Mouse (Mus musculus): ENCODE measurements around the gene Sco2. TPM values are rescaled to one million over a fixed set of nuclear protein-coding genes. Genes with fewer than 3 reads are reported as not detected.
A peak's percentile ranks its signal among the peaks of the same experiment; 100 is the strongest.

The Sco2 gene
- polyA plus RNA-seq, 1 experiment from 2014 or later = 4.9 TPM

DNA sequence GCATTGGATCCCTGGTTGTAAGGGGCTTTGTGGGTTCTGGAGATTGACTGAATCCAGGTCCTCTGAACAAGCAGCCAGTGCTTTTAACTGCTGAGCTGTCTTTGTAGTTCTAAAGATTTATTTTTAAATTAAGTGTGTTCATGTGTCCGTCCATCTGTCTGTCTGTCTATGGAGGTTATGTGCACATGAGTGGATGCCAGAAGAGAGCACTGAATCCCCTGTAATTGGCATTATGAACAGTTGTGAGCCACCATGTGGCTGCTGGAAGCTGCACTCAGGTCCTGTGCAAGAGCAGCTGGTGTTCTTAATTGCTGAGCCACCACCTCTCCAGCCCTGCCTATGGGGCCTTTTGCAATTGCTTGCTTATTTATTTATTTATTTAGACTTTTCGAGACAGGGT is 24.5 kb upstream of the Sco2 start:
- Histone ChIP-seq H3K4me1 (ENCODE audit: control insufficient read depth, insufficient read depth, low read length) (no peaks in the 10 kb centered on the region), H3K9ac (ENCODE audit: low read length) (no peak overlapping the region), H3K4me2 (ENCODE audit: low read depth, severe bottlenecking) (no peak overlapping the region), H3K36me3 (ENCODE audit: control insufficient read depth, insufficient read depth, low read length) (no peaks in the 10 kb centered on the region), H3K9me3 (ENCODE audit: control insufficient read depth, low read length) (no peaks in the 10 kb centered on the region), H3K4me3 (ENCODE audit: low read depth, low read length) (no peak overlapping the region), H3K27ac (replicated peaks; ENCODE audit: low read depth, low read length) (no peak overlapping the region), H3K27me3 (ENCODE audit: control insufficient read depth, insufficient read depth, low read length) (no peaks in the 10 kb centered on the region)
- WGBS = 85% methylated on average over 2 of the region's 2 CpGs
- DNase-seq (ENCODE audit: low spot score) (no peak), ATAC-seq (ENCODE audit: insufficient number of reproducible peaks, low FRiP score, low TSS enrichment, low read depth) (no peak)

DNA sequence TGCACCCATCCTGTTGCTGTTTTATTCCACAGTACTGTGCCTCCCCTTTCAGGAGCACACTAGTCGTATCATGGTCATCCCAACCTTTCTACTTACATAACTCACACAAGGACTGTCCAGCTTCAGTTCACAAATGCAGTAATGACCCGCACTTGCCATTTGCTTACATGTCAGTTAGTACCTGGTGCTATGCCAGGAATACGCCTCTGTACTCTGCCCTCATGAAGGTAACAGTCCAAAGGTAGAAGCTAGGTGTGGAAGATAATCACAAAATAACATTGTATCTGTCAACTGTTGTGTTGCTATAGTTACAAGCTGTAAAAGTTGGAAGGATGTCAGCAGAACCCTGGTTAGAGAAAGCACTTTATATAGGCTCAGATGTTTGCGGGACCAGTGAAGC is 23.2 kb upstream of the Sco2 start:
- 87% methylated on average over 4 of the region's 4 CpGs for WGBS
- DNase-seq (ENCODE audit: low spot score) (no peak), ATAC-seq (ENCODE audit: insufficient number of reproducible peaks, low FRiP score, low TSS enrichment, low read depth) (no peak)
- Histone ChIP-seq H3K4me2 (ENCODE audit: low read depth, severe bottlenecking) (no peak overlapping the region), H3K27me3 (ENCODE audit: control insufficient read depth, insufficient read depth, low read length) (no peaks in the 10 kb centered on the region), H3K4me1 (ENCODE audit: control insufficient read depth, insufficient read depth, low read length) (no peaks in the 10 kb centered on the region), H3K36me3 (ENCODE audit: control insufficient read depth, insufficient read depth, low read length) (no peaks in the 10 kb centered on the region), H3K4me3 (ENCODE audit: low read depth, low read length) (no peak overlapping the region), H3K9ac (ENCODE audit: low read length) (no peak overlapping the region), H3K27ac (replicated peaks; ENCODE audit: low read depth, low read length) (no peak overlapping the region), H3K9me3 (ENCODE audit: control insufficient read depth, low read length) (no peaks in the 10 kb centered on the region)

DNA sequence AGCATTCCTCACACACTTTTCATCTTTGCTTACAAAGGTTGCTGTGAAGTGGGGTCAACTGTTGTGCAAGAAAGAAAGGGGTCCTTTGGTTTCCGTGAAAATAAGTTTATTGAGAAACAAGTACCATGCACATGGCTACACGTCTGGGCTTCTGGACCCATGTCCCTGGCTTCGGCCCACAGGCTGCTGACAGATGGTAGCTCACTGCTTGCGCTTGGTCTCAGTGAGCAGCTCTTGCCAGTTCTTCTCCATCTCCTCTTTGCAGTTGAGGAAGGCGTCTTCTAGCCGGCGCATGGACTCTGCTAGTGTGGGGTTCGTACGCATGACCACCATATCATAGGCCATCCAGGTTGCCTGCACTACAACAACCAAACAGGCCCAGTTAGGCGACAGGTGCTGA is 16.4 kb upstream of the Sco2 start:
- no peak for ATAC-seq (ENCODE audit: insufficient number of reproducible peaks, low FRiP score, low TSS enrichment, low read depth)
- 90% methylated on average over 10 of the region's 10 CpGs for WGBS
- H3K4me1 ChIP-seq (ENCODE audit: control insufficient read depth, insufficient read depth, low read length) = no peaks in the 10 kb centered on the region
- no peaks in the 10 kb centered on the region for H3K27me3 ChIP-seq (ENCODE audit: control insufficient read depth, insufficient read depth, low read length)
- H3K4me3 ChIP-seq (ENCODE audit: low read depth, low read length) = no peak overlapping the region
- H3K9me3 ChIP-seq (ENCODE audit: control insufficient read depth, low read length) = no peaks in the 10 kb centered on the region
- no peak overlapping the region for H3K9ac ChIP-seq (ENCODE audit: low read length)
- H3K4me2 ChIP-seq (ENCODE audit: low read depth, severe bottlenecking) = no peak overlapping the region
- DNase-seq (ENCODE audit: low spot score) = no peak
- no peak overlapping the region for H3K27ac ChIP-seq (replicated peaks; ENCODE audit: low read depth, low read length)
- no peaks in the 10 kb centered on the region for H3K36me3 ChIP-seq (ENCODE audit: control insufficient read depth, insufficient read depth, low read length)

DNA sequence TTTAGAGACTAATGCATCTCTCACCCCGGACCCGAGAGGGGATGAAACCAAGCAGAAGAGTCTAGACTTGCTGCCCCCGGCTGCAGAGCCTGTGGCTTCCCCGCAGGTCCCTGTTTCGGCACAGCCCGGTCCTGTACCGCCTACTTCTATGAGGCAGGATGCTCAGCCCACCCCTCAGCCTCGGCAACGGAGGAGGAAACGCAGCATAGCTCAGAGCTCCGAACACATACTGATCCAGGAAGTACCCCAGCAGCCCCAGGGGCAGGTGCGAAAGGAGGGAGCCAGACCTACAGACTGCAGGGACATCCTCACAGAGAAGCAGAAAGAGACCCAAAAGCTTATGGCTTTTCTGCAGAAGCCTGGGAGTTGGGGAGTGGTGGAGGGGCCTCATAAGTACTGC is 13.5 kb upstream of the Sco2 start:
- Histone ChIP-seq H3K27me3 (ENCODE audit: control insufficient read depth, insufficient read depth, low read length) (no peaks in the 10 kb centered on the region), H3K9ac (ENCODE audit: low read length) (no peak overlapping the region), H3K4me1 (ENCODE audit: control insufficient read depth, insufficient read depth, low read length) (no peaks in the 10 kb centered on the region), H3K4me3 (ENCODE audit: low read depth, low read length) (no peak overlapping the region), H3K36me3 (ENCODE audit: control insufficient read depth, insufficient read depth, low read length) (no peaks in the 10 kb centered on the region), H3K27ac (replicated peaks; ENCODE audit: low read depth, low read length) (no peak overlapping the region), H3K4me2 (ENCODE audit: low read depth, severe bottlenecking) (no peak overlapping the region), H3K9me3 (ENCODE audit: control insufficient read depth, low read length) (no peaks in the 10 kb centered on the region)
- DNase-seq (ENCODE audit: low spot score) (no peak), ATAC-seq (ENCODE audit: insufficient number of reproducible peaks, low FRiP score, low TSS enrichment, low read depth) (no peak)
- WGBS = 47% methylated on average over 12 of the region's 12 CpGs

DNA sequence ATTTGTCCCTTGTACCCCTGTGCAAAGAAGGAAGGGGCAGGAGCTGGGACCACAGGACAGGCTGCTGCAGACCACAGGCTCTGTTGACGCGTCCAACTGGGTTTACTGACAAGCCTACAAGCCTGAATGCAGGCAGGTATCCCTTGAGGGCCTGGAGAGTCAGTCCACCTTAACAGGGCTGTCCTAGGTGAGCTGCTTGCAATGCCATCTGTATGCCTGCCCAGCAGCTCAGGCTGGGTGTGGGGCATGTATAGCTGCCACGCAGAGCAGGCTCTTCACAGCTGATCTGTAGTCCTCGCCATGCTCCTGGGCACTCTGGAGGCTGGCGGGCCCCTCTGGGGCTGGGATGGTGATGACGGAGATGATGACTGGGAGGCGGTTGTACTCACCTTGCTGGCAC is 11.0 kb upstream of the Sco2 start, which contains the start of gene Klhdc7b:
TSS of gene Klhdc7b (plus strand) at position 301 of the 400 bp plus-strand sequence.
- peaks cover 4% of the 10 kb centered on the region for H3K27me3 ChIP-seq (ENCODE audit: control insufficient read depth, insufficient read depth, low read length)
- no peak within 1 kb of the TSS for H3K27ac ChIP-seq (replicated peaks; ENCODE audit: low read depth, low read length)
- WGBS = 87% methylated on average over 7 of the region's 7 CpGs
- H3K4me1 ChIP-seq (ENCODE audit: control insufficient read depth, insufficient read depth, low read length) = no peaks in the 10 kb centered on the region
- ATAC-seq (ENCODE audit: insufficient number of reproducible peaks, low FRiP score, low TSS enrichment, low read depth) (no peak), DNase-seq (ENCODE audit: low spot score) (no peak)
- no peak within 1 kb of the TSS for H3K4me3 ChIP-seq (ENCODE audit: low read depth, low read length)
- H3K9ac ChIP-seq (ENCODE audit: low read length) = no peak within 1 kb of the TSS
- H3K9me3 ChIP-seq (ENCODE audit: control insufficient read depth, low read length) = no peaks in the 10 kb centered on the region
- no peaks in the 10 kb centered on the region for H3K36me3 ChIP-seq (ENCODE audit: control insufficient read depth, insufficient read depth, low read length)
- H3K4me2 ChIP-seq (ENCODE audit: low read depth, severe bottlenecking) = no peak within 1 kb of the TSS

DNA sequence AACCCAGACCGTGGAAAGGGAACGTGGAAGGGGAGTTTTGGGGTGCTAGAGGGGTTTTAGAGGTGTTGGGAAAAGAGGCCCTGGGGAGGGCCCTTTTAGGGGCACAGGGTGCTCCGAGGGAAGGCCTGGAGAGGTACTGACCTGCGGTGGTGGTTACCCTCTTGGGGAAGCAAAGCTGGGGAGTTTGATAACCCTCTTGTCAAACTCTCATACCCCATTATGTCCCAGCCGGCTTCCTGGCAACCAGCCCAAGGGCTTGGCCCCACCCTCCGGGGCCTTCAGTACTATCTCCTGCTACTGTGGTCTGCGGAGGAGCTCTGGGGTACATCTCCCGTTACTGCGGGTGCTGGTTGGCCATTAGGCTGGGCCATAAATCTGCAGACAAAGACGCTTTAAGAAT is 5.8 kb upstream of the Sco2 start:
- no peak for ATAC-seq (ENCODE audit: insufficient number of reproducible peaks, low FRiP score, low TSS enrichment, low read depth)

DNA sequence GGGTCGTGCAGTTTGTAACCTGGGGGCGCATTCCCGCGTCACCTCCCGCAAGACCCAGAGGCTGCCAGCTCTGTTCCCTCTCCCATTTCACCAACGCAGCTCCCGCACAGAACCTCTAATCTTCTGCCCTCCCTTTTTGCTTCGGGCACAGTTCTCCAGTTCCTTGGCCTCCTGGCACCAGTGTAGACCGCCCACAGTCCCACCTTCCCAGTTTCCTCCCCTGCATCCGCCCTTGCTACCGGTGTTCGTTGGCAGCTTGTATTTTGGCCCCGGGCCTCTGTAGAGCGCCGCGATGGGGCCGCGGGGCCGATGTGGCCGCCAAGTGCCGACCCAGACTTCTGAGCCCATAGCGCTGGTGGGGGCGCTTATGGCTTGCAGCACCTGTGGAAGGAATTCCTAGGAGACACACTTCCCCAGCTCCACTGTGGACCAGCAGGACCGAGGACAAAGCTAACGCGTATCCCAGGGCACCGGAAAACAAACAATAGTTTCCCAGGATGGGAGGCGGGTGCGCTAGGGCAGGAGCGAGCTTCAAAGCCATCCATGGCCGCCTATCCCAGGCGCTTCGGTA is 5.3 kb upstream of the Sco2 start, which contains the start of gene Odf3b:
TSS of gene Odf3b (minus strand) at position 452 of the 571 bp plus-strand sequence.
- Histone ChIP-seq H3K4me1 (ENCODE audit: control insufficient read depth, insufficient read depth, low read length) (peaks cover 10% of the 10 kb centered on the region), H3K4me2 (ENCODE audit: low read depth, severe bottlenecking) (peak within 1 kb of the TSS; percentile 63), H3K9me3 (ENCODE audit: control insufficient read depth, low read length) (no peaks in the 10 kb centered on the region), H3K27ac (replicated peaks; ENCODE audit: low read depth, low read length) (no peak within 1 kb of the TSS), H3K36me3 (ENCODE audit: control insufficient read depth, insufficient read depth, low read length) (no peaks in the 10 kb centered on the region), H3K9ac (ENCODE audit: low read length) (peak within 1 kb of the TSS; percentile 5), H3K27me3 (ENCODE audit: control insufficient read depth, insufficient read depth, low read length) (peaks cover 41% of the 10 kb centered on the region), H3K4me3 (ENCODE audit: low read depth, low read length) (peak within 1 kb of the TSS; percentile 34)
- ATAC-seq (ENCODE audit: insufficient number of reproducible peaks, low FRiP score, low TSS enrichment, low read depth) = no peak; the same call in 1 of the 2 replicates
- under 1% methylated on average over 31 of the region's 33 CpGs for WGBS
- peak; percentile 58 for DNase-seq (ENCODE audit: low spot score)

More for the DNA sequence above, 5.8 kb upstream of the Sco2 start:
- peaks cover 41% of the 10 kb centered on the region for H3K27me3 ChIP-seq (ENCODE audit: control insufficient read depth, insufficient read depth, low read length)
- DNase-seq (ENCODE audit: low spot score) = no peak
- no peaks in the 10 kb centered on the region for H3K9me3 ChIP-seq (ENCODE audit: control insufficient read depth, low read length)
- WGBS = 10% methylated on average over 10 of the region's 10 CpGs
- peaks cover 6% of the 10 kb centered on the region for H3K4me1 ChIP-seq (ENCODE audit: control insufficient read depth, insufficient read depth, low read length)
- H3K4me3 ChIP-seq (ENCODE audit: low read depth, low read length) = peak overlapping the region; percentile 34
- peak overlapping the region; percentile 0; the same call in 1 of the 2 replicates for H3K9ac ChIP-seq (ENCODE audit: low read length)
- H3K36me3 ChIP-seq (ENCODE audit: control insufficient read depth, insufficient read depth, low read length) = no peaks in the 10 kb centered on the region
- no peak overlapping the region for H3K27ac ChIP-seq (replicated peaks; ENCODE audit: low read depth, low read length)
- H3K4me2 ChIP-seq (ENCODE audit: low read depth, severe bottlenecking) = peak overlapping the region; percentile 63

DNA sequence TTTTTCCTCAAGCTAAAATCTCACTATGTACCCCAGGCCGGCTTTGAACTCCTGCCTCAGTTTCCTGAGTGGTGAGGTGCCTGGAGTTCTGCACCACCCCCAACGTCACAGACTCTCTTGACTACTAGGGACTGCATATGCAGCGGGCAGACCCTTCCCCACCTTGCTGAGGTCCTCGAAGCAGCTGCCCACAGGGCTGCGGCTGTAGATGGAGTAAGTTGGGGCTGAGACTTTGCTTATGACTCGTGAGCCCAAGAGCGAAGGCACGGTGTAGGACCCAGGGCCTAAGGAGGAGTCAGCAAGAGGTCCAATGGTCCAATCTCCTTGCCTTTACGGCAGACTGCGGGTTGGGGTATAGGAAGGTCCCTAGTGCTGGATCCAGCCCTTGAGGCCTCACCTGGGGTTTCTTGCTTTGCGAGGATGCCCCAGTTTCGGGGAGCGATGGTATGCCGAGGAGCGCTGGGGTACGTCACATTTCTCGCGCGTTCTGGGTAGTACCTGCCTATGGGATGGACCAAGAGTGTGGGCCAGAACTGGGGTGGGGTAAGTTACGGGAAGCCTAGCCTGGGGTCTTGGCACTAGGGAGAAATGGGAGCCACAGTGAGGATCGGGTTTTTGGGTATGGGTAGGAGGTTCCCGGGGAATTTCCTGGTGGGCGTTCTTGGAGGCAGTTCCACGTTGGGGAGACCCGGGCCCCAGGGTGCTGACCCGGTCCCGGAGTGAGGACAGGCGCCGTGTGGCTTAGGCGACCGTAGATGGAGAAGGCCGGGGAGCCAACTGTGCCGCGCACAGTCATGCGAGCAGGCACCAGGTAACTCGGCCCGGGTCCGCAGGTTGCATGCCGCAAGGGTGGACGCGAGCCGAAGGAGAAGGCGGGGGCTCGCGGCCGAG is 4.5 kb upstream of the Sco2 start:
- no peak for ATAC-seq (ENCODE audit: insufficient number of reproducible peaks, low FRiP score, low TSS enrichment, low read depth)
- Histone ChIP-seq H3K9me3 (ENCODE audit: control insufficient read depth, low read length) (no peaks in the 10 kb centered on the region), H3K4me2 (ENCODE audit: low read depth, severe bottlenecking) (peak overlapping the region; percentile 63), H3K27ac (replicated peaks; ENCODE audit: low read depth, low read length) (no peak overlapping the region), H3K36me3 (ENCODE audit: control insufficient read depth, insufficient read depth, low read length) (no peaks in the 10 kb centered on the region), H3K9ac (ENCODE audit: low read length) (peak overlapping the region; percentile 5; the same call in 1 of the 2 replicates), H3K4me3 (ENCODE audit: low read depth, low read length) (peak overlapping the region; percentile 34), H3K4me1 (ENCODE audit: control insufficient read depth, insufficient read depth, low read length) (peaks cover 10% of the 10 kb centered on the region), H3K27me3 (ENCODE audit: control insufficient read depth, insufficient read depth, low read length) (peaks cover 41% of the 10 kb centered on the region)
- 12% methylated on average over 39 of the region's 46 CpGs for WGBS
- DNase-seq (ENCODE audit: low spot score) = no peak
